Mouse (Mus musculus): Measurements from ENCODE around the gene Trim50.

DNA sequence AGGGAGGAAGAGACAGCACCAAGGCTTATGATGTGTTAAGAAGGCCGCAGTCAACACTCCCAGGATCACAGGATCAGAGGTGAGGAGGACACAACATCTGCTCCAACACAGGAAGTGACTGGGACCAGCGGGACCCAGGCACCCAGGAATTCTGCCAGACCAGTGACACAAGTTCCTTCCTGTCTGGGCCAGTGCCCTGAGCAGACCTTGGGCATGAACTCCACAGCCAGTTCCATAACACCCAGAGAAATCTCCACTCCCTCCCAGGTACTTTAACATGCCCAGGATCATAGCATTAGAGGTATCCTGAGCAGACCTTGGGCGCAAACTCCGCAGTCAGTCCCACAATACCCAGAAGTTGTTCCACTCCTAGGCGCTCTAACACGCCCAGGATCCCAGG, 21.9 kb upstream of the Trim50 start:
- TF ChIP-seq CTCF (IDR thresholded peaks at IDR 0.05; ENCODE audit: low read depth, low read length) (no peak), POLR2A (IDR thresholded peaks at IDR 0.05; ENCODE audit: extremely low read depth, insufficient read depth, low read length) (no peak)
